Comparison of ENCODE assay signal across 7 mouse cellular contexts in the genomic region with DNA sequence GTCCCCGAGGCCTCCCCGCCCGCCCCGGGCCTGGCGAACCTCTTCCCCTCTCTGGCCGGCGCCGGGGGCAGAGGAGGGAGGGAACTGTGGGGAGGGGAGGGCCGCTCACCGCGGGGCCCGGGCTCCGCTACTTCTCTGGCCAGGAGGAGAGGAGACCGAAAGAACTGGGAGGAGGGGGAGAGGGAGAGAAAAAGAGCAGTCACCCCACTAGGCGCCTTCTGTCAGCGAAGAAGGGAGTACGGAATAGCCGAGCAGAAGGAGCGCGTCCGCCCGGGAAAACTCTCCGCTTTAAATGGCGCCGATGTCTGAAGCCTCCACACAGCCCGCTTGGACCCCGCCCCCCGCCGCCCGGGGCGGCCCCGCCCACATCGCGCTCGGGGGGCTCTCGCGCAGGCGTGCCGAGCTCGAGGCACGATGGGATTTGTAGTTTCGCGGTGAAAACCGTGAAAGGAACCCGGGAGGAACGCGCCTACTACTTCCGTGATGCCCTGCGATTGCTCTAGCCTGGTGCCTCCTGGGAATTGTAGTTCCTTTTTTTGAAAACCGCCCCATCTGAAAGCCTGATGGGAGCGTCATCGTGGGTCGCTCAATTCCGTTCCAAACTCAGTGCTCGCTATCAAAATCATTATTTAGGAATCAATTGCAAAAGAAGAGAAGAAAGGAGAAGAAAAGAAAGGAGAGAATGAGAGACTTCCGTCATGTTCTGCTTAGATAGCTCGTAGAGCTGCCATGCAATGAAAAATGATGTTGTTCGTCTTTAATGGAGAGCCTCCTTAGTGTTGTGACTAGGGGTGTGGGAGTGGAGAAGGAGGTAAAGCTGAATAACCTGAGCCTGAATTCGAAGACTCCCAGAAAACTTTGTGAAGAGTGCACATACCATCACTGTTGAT. TPM values are rescaled to one million over a fixed set of nuclear protein-coding genes. Genes with fewer than 3 reads are reported as not detected.
DNase-seq lines count a peak whose midpoint lies in the region; ATAC-seq lines count a peak whose summit lies in the region.

A gene (minus strand): TSS at position 307 of the 890 bp plus-strand sequence.

- H3K27me3 ChIP-seq in intestine, embryonic 15.5 days (replicated peaks) = no peaks in the 10 kb centered on the region
- H3K27me3 ChIP-seq in midbrain, embryonic 10.5 days (ENCODE audit: low read depth, poor library complexity, severe bottlenecking) = no peaks in the 10 kb centered on the region

- H3K36me3 ChIP-seq in intestine, embryonic 15.5 days = no peaks in the 10 kb centered on the region
- peaks cover 11% of the 10 kb centered on the region for H3K36me3 ChIP-seq in midbrain, embryonic 10.5 days

- no peaks in the 10 kb centered on the region for H3K4me1 ChIP-seq in intestine, embryonic 15.5 days (replicated peaks)
- H3K4me1 ChIP-seq in midbrain, embryonic 10.5 days = peaks cover 26% of the 10 kb centered on the region

- intact Hi-C loops in gastrocnemius, postnatal 36 days (cut with DNase I) = loop anchor here (2.0 kb wide), 1 partner anchor 74 kb away; no protein-coding TSS in a partner anchor
- intact Hi-C loops in left cerebral cortex, postnatal 25 days (cut with DNase I) = loop anchor here (1.0 to 5.0 kb wide), 4 partner anchors 36 to 556 kb away; no protein-coding TSS in a partner anchor

- peak; percentile 94 for ATAC-seq in intestine, embryonic 15.5 days

- H3K9ac ChIP-seq in intestine, embryonic 15.5 days = peak within 1 kb of the TSS; percentile 94

- 0% methylated on average over 55 of the region's 59 CpGs for WGBS in intestine, embryonic 15.5 days
- under 1% methylated on average over 58 of the region's 59 CpGs for WGBS in midbrain, embryonic 10.5 days

- DNase-seq in adrenal gland, adult 2 months = peak; percentile 98
- DNase-seq in embryo, embryonic 11.5 days (ENCODE audit: low read depth, low spot score) = peak; percentile 96
- DNase-seq in gastrocnemius, postnatal 36 days = peak; percentile 94 to 95
- peak; percentile 97 to 99 for DNase-seq in left cerebral cortex, postnatal 25 days (ENCODE audit: low spot score in 2 of 2)
- DNase-seq in midbrain, embryonic 10.5 days (ENCODE audit: low spot score) = peak; percentile 98
- DNase-seq in right cerebral cortex, postnatal 4 days = peak; percentile 98

- H3K27ac ChIP-seq in intestine, embryonic 15.5 days = peak within 1 kb of the TSS; percentile 99
- peak within 1 kb of the TSS; percentile 95 for H3K27ac ChIP-seq in midbrain, embryonic 10.5 days (replicated peaks)

- H3K4me2 ChIP-seq in intestine, embryonic 15.5 days (replicated peaks) = peak within 1 kb of the TSS; percentile 85

- peak within 1 kb of the TSS; percentile 95 for H3K4me3 ChIP-seq in intestine, embryonic 15.5 days (replicated peaks)
- peak within 1 kb of the TSS; percentile 99 for H3K4me3 ChIP-seq in midbrain, embryonic 10.5 days

- H3K9me3 ChIP-seq in intestine, embryonic 15.5 days = no peaks in the 10 kb centered on the region
- H3K9me3 ChIP-seq in midbrain, embryonic 10.5 days (replicated peaks) = no peaks in the 10 kb centered on the region

RNA-seq across cellular contexts. Expression of the gene that starts here (rescaled TPM):
- total RNA-seq in adrenal gland, adult 2 months (2021) = 100 to 1,000 TPM; 140 to 212 TPM
- polyA plus RNA-seq in adrenal gland, adult 2 months (2012; rRNA removed) = 77.1 and 97.5 TPM in 2 replicates
- total RNA-seq in gastrocnemius, postnatal 36 days (2021) = 100 to 1,000 TPM; 283 to 313 TPM
- polyA plus RNA-seq in intestine, embryonic 15.5 days (2015; fragmentation: Nextera tagmentation; extraction: Ambion mirVana) = 39.5 and 42.6 TPM in 2 replicates
- 100 to 1,000 TPM; 158 to 176 TPM for total RNA-seq in left cerebral cortex, postnatal 25 days (2021)
- polyA plus RNA-seq in midbrain, embryonic 10.5 days (2016; fragmentation: Nextera tagmentation; extraction: Ambion mirVana) = 44.1 and 50.7 TPM in 2 replicates

Comparison
In these comparisons a context has a peak if more than half of its experiments do, and no peak if none do; other contexts are left out.
1. Peak in every context shown above with its lines: DNase-seq, ATAC-seq, H3K4me3 ChIP-seq and H3K27ac ChIP-seq.